Mouse (Mus musculus) kidney, adult 8-10 months (tissue): ENCODE results near the gene Chst1.

Experiments
- DNase-seq, 2 experiments: peaks; one replicate each; pipeline ENCODE4 v3.0.0; 2022

Gene Chst1

DNA sequence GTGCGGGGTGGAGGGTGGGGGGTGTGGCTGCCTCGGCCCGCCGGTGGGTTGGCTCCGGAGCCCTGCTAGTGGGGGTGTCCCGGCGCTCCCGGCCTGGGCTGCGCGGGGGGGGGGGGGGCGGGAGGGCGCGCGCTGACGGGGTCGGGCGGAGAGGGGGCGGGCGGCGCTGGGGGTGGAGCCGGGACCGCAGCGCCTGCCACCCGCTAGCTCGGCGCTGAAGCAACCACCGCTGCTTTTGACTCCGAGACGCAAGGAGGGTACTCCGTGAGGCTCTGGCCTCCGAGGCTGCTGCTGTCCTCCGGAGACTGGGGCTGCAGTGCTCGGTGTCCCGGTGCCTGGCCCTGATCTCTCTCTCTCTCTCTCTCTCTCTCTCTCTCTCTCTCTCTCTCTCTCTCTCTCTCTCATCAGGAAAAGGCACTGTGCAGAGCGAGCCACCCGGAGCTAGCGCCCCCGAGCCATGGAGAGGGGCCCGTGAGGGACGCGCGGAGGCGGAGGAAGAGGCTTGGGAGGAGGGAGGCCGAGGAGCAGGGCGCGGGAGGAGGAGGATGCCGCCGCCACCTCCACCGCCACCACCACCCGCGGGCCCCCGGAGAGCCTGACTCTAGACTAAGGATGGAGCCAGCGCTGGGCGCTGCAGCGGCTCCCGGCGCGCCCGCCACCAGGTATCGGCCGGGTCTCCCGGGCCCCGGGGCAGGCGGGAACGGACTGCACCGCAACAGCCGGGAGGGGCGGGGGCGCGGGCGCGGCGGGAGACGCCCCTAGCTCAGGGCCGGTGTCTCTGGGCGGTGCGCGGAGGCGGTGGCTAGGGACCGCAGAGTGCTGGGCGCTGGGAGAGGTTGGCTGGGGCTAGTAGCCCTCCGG is at the start of gene Chst1:
Gene Chst1 (plus strand): TSS at position 221 of the 861 bp plus-strand sequence.
- no peak for DNase-seq

DNA sequence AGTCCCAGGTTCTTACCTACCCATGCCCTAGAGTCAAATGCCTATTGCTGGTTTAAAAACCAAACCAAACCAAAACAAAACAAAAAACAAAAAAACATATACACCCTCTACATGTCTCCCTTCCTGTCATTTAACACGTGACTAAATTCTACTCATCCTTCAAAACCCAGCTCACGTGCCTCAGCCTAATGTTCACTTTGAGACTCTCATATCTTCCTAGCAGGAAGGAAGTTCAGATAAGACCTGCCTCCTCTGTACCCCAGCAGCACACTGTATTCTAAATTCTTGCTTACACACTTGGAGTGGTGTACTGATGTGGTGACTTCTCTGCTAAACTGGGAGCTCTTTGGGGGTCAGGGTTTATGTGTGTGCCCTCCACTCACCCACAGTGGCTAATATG is 49.5 kb upstream of the Chst1 start:
- no peak for DNase-seq

DNA sequence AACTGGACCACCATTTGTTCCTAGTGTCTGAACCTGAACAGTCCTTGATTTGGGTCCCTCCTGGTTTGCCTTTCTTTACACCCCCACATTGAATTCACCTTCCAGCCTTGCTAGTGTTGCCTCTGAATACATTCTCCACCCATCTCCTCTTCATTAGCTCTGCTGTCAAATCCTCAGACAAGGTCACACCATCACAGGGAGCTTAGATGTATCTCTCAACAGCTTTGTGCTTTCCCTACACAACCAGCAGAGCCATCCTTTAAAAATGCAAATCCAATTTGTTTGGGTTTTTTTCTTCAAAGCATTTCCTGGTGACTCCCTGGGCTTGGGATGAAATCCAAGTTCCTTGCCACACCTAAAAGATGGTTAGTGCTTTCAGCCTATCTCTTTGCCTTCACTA is 45.0 kb upstream of the Chst1 start:
- DNase-seq, result no peak

DNA sequence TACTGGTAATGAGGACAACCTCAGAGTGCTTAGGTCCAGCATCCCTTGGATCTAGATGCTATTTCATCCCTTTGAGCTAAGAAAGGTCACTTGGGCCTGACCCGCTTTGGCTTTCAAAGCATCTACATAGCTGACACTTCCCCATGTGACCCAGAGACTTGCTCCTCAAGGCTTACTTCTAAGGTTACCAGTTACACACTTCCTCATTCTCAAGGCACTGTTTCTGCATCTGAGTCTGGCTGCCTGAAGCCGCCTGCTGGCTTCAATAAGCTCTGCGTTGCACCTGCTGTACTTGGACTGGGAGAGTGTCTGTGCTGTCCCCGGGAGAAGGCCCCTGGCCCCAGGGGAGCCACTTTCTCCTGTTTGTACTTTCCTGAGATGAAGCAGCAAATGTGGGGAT is 36.6 kb upstream of the Chst1 start:
- no peak for DNase-seq

DNA sequence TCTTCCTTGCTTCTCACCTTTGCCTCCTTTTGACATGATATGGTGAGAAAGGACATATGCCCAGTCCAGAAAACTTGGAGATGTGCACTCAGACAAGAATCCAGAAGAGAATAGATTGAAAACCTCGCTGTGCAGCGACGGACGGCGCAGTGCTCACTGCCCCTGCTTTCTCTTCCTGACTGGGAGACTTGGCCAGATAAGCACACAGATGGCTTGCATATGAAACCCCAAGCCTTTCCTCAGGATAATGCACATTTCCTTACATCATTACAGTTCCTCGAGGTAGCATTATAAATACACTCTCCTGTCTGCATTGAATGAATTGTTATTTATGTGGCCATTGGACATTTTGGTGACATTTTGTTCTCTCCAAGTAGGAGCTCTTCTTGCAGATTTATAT is 28.9 kb upstream of the Chst1 start:
- no peak for DNase-seq

DNA sequence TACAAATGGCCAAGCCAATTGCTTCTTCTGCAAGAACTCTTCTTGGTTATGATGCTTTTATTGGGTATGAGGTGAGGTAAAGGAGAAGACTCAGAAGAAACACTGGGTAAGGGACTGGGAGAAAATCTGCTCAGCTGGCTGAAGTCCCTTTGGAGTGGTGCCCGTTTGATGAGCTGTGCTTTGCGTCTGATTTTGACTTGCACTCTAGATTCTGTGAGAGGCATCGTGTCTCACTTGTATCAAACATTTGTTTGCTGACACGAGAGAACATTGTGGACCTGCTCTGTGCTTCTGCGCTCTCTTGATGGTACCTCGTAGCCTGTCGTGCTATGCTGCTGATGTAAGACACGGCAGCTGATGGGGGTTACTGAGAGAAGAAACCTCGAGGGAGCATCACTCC is 21.7 kb upstream of the Chst1 start:
- no peak for DNase-seq

DNA sequence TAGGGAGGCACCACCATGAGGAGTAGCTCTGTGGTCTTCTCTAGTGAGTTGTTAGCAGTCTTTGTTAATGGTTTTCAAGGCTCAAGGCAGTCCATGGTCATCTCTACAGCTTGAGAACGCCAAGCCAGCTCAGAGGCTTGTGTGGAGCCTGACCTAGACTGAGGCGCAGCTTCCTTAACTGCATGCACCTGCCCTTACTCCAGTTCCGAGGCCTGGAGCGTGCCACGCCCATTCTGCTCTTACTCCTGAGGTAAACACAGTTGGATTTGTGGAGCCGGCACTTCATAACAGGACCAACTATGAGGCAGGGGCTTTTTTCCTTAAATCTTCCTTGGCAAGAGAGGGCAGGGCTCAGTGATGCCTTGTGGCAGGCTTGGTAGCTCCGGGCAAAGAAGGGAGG is 18.2 kb upstream of the Chst1 start:
- no peak for DNase-seq

DNA sequence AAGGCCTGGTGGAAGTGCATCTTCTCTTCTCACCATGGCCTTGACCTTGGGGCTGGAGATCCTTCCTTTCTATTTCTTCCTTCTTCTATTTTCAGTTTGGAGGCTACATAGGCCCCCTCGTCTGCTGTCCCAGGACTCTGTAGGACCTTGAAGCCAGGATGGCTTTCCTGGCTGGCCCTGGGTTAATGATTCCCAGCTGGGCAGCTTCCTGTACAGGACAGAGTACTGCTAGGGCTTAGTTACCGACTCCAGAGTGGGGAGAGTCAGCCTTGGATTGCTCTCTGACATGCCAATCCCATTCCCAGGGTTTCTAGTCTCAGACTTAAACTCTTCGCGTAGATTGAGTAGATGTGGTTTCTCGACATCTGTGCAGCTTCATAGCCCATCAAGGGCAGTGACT is 16.9 kb upstream of the Chst1 start:
- peak; percentile 57 to 64 for DNase-seq

DNA sequence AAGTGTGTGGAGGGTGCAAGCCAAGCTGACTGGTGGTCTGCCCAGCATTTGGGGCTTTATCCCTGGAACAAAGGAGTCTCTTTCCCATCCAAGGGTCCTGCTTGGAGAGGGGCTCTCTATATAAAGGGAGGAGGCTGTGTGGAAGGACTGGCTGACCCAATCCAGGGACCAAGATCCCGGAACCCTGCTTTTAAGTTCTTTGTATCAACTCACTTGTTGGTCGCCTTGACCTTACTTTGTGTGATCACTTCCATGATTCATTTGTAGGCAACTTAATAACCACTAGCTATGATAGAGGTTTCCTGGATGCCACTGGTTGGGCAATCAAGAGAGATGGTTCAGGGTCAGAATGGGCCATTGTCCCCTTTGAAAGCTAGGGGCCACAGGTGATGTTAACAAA is 11.7 kb upstream of the Chst1 start:
- DNase-seq, result no peak

DNA sequence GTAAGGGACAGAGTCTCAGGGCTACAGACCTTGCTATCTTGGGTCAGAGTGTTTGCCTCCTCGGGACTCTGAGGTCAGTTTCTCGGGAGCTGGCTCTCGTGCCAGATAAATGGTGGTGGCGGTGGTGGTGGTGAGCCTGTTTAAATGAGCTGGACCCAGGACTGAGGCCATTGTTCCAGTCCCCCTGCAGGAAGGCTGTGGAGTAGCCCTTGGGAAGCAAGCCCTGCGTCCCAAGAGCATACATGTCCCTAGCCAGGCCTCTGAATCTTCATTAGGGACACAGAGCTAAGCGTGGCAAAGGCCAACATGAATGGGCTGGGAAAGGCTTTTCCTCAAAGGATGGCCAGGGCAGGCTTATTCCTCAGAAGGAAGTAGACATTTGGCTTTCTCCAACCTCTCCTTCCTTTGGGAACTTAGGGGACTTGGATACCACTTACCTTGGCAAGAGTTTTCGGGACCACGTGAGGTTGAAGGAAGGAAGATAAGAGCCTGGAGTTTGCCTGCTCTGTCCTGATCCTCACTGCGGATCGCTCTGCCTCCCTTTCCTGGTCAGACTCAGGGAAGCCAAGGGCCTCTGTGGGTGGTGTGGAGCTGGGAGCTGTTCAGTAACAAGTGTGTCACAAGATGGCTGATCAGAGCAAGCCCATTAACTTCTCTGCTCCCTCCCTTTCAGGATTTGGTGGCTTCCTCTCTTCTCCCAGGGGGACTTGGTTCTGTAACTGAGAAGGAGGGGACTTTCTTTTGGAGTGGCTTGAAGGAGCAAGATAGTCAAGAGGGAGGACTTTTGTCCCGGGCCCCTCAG is 4.4 kb upstream of the Chst1 start:
- DNase-seq, result no peak

DNA sequence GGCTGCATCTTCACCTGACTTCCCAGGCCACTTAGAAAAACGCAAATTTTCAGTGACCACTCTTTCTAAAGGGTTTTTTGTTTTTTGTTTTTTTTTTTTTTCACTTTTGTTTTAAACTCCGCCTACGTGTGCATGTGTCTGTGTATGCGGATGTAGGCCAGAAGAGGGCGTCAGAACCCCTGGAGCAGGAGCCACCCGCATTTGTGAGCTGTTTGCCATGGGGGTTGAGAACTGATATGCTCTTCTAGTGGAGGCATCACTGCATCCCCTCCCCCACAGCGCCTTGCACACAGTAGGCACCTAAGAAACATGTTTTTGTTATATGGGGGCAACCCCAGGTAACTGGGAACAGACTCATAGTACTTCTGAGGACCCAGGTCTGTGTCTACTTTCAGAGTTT is 2.2 kb upstream of the Chst1 start:
- DNase-seq, result no peak

DNA sequence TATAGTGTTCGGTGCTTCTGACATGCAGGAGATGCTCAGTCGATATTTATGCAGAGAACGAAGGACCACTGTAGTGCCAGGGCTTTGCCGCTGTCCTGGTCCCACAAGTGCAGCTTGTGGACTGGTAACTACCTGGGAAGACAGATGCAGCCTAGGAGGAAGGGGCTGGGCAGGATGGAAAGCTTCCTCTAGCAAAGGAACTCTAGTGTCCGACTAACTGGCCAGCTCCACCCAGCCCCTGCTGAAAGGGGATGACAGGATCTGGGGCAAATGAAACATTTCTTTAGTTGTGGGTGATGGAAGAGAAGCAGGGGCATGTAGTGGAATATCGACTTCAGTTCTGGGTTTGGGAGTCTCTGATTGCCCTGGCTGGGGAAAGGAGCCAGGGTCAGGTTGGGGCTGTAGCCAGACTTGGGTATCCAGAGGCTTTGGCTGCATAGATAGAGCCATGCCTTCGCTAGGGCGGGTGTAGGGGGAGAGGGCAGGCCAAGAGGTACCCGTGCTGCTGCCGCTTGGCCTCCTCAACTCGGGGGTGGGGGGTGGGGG is 493 bp upstream of the Chst1 start:
- DNase-seq, result no peak

DNA sequence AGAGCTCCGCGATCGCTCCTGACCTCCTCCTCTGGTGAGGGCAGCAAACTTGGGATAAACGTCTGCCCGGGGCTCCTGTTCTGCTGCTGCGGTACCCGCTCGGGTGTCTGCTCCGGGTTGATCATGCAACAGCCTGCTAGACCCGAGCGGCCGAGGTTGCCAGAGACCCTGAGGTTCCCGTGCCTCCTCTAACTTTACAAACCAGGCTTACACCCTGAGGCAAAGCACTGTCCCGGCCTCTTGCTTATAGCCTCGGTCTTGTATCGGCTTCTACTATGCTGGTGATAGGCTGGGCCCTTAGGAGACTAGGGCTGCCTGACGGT is 802 bp downstream of the Chst1 start:
- DNase-seq, result no peak

DNA sequence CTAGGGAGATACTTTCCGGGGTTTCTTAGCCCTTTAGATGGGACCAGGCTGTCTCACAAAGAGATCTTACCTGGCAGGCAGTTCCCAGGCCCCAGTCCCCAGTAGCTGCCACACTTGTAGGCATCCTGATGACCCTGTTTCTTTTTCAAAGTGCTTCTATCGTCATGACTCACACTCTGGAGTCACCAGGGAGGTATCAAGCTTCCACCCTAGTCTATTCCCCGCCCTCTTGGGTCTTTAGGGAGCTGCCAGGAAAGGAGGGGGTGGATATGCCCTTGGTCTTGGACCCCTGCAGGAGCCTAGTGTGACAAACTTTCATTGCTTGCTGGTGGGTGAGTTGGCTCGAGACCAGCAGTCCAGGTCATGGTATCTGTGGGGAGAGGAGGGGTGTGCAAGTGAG is 1.7 kb downstream of the Chst1 start:
- DNase-seq, result no peak

DNA sequence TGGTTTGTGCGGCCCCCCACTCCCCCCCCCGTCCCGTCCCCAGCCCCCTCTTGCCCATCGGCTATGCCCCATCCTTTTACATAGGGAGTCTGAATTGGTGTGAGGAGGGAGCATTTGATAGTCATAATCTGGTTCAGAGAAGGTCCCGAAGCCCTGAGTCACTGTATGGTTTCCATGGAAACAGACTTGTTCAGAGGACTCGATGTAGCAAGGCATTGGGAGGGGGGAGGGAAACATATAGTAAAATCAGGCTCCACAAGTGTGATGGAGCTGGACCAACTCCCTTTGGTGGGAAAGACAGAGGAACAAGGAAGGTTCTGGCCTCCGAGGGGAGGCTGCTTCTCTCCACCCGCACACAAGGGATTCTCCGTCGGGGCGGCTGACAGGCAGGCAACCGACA is 2.6 kb downstream of the Chst1 start:
- no peak for DNase-seq

DNA sequence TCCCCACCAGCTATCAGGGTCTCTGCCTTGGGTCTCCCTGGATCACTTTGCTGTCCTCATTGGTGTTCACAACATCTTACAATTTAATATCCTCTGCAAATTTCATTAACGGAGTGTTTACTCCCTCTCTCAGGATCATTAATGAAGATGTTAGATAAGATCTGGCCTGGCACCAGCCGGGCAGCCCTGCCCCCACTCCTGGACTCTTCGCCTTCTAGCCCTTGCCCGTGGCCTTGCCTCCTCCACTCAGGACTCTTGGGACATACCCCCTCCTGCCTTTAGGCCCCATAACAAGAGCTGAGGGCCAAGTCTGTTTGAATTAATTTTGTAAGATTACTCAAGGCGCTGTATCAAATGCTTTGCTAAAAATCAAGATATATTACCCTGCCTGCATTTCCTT is 4.1 kb downstream of the Chst1 start:
- DNase-seq, result peak; percentile 26 to 41

DNA sequence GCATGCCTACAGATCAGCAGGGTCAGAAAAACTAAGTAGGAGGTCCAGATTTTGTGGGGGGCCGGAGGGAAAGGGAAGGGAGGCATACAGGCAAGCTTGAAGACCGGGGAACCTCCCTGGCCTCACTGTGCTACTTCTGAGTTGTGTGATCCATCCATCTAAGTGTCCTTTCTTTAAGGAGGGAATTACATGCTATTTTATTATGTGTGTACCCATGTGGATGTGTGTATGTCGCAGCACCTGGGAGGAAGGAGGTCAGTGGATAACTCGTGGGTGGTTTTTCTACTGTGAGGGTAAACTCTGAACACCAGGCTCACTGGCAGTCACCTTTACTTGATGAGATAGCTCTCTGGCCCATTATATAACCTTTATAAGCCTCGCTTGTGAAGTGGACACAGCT is 5.1 kb downstream of the Chst1 start:
- DNase-seq, result no peak

DNA sequence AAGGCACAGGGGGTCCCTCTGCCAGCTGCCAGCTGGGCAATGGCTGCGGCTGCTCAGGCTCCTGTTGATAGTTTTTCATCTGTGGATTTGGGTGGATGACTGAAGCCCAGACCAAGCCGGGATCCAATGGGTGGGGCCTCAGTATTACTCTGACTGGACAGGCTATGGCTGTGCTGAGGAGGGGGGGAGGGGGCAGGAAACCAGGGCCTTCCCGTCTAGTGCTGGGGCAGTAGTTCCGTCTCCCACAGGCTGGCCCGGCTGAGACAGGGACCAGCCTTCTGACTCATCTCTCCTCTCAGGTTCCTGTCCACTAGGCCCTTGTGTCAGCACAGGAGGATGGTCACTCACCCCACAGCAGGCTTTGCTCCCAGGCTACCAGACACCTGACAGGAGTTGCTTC is 6.5 kb downstream of the Chst1 start:
- peak in 1 of 2 experiments; percentile 25 for DNase-seq

DNA sequence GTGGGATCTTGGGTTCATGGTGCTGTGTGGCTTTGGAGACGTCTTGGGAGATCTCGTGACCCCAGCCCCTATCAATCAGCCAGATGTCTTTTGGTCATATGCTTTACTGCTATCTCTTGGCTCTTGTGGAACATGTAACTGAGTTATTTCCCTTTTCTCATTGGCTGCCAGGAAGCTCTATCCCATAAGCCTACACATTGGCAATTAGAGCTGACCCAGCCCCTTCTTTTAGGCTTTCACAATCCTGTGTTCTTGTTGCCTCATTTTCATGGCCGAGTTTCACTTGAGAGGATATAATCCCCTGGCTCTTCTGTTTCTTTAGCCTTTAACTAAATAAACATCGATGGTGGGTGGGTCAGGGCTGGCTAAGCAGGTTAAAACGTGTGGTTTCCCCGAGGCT is 7.6 kb downstream of the Chst1 start:
- DNase-seq, result no peak

DNA sequence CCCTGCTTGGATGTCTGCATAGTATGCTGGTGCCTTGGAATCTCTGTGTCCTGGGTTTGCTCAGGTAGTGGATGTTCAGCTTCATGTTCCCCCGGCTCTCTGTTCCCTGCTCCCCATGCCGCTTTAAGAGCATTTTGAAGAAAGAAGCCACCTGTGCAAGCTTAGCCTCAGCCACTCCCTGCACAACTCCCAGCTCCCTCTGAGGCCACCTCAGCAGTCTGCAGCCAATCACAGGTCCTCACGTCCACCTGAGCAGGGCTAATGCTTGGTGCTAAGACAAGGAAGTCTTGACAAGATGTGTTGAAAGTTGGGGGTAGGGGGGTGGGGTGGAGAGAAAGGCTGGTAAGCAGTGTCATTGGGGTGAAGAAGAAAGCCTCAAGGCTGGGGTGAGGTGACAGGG is 8.1 kb downstream of the Chst1 start:
- DNase-seq, result no peak

DNA sequence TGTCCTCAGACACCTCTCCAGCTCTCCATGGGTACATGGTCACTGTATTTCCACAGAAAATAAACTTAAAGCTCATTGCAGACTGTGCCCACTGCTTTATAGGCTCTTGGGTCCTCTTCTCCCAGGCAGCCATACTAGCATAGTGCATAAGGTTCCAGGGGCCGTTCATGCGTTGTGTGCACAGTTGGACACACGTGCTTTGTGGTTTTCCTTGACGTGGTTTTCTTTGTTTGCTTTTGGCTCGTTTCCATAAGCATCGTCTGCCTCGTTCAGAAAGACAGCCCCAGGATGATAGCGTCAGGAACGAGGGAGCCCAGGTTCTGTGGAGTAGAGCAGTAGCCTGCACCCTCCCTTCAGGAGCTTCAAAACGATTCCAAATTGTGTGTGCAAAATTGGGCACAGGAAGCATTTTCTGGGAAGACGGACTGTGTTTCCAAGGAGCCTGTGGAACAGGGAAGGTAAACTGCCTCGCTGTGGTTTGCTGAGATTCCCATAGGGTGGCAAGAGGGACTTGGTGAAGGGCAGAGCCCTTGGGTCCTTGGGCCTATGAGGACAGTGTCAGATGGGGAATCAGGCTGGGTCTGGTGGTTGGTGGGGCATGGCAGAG is 8.6 kb downstream of the Chst1 start:
- no peak for DNase-seq

DNA sequence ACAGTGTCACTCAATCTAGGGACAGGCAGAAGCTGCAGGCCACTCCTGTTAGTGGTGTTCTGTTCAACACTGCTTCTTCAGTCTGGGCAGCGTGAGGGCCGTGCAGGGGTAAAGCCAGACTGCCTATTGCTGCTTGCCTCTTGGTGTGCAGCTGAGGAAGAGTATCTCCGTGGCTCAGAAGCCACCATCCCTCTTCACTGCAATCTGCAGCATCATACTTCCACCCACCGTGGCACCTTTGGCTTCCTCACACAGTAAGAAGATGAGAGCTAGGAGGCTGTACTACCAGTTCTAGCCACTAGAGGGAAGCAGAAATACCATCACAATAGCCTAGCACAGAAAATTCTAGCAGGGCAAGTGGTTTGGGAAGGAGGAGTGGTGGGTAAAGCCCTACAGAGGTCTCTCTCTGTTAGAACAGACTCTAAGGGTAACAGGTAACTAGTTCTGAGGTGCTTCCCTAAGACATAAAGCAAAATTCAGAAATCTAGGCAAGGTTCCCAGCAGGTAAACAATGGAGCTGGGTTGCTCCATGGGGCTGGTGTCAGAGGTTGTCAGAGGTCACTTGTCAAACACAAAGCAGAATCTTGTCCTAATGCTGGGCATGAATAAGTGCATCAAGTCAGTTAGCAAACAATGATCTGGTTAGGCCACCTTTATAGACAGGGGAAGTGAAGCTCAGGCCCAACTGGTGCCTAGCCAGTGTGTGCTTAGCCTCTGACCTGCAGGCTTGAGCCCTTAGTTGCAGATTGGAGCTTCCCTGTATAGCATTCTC is 9.5 kb downstream of the Chst1 start:
- DNase-seq, result peak; percentile 25 to 42
